Mouse (Mus musculus): ENCODE measurements around the gene Fam160a2. TPM values are rescaled to one million over a fixed set of nuclear protein-coding genes. Genes with fewer than 3 reads are reported as not detected.

Fam160a2 gene
- polyA plus RNA-seq (2016; fragmentation: Nextera tagmentation; extraction: Ambion mirVana) = 15.9 and 16.9 TPM in 2 replicates

DNA sequence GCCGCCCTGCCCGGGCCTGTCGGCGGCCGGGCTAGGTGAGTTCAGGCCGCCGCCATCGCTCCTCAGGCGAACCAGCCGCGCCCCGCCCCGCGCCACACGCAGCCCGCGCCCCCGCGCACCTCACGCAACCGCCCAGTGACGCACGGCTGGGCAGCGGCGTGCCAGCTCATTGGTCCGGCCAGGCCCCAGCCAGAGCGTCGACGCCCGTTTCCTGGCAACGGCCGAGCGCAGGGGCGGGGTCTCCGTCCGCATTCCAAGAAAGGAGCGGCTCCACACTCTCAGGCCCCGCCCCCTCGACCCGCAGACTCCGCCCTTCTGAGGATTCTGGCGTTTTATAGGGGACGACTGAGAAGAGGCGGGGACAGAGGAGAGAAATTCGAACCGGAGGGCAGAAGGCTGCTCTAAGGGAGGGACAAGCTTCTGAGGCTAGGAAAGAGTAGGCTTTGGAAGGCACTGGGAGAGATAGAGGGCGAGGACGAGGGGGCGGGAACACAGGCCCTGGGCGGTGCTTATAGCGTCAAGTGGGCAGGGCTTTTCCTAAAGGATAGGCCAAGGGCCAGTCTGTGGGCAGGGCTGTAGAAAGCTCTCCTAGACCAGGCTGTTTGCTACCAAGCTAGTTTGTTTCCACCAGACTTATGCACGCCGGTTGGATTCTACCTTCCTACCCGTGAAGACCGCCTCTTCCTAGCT lies at the start of gene Fam160a2:
Gene Fam160a2, minus strand, starts transcription at position 120 of the 690 bp plus-strand sequence.
- H3K9me3 ChIP-seq (replicated peaks) = no peaks in the 10 kb centered on the region
- no peaks in the 10 kb centered on the region for H3K36me3 ChIP-seq
- peak within 1 kb of the TSS; percentile 92 for H3K4me3 ChIP-seq
- under 1% methylated on average over 55 of the region's 55 CpGs for WGBS (ENCODE audit: insufficient replicate concordance)
- peak within 1 kb of the TSS; percentile 94 for H3K4me2 ChIP-seq
- H3K4me1 ChIP-seq = peaks cover 38% of the 10 kb centered on the region
- H3K27me3 ChIP-seq (replicated peaks) = no peaks in the 10 kb centered on the region
- peak within 1 kb of the TSS; percentile 89 for H3K27ac ChIP-seq
- peak within 1 kb of the TSS; percentile 90 for H3K9ac ChIP-seq
- peak; percentile 96 for ATAC-seq

- WGBS (ENCODE audit: insufficient replicate concordance) = 48% methylated on average over 3 of the region's 3 CpGs
- ATAC-seq = no peak
Measured at GRCm38 (mm10) chr7:105445076-105445475, 45.2 kb upstream of the Fam160a2 start.

GRCm38 (mm10) chr7:105441426-105441825 lies 41.6 kb upstream of the Fam160a2 start:
- Histone ChIP-seq H3K4me2 (no peak overlapping the region), H3K36me3 (no peaks in the 10 kb centered on the region), H3K27ac (no peak overlapping the region), H3K4me3 (no peak overlapping the region), H3K9ac (no peak overlapping the region), H3K4me1 (no peaks in the 10 kb centered on the region), H3K9me3 (replicated peaks) (no peaks in the 10 kb centered on the region), H3K27me3 (replicated peaks) (no peaks in the 10 kb centered on the region)
- 33% methylated on average over 4 of the region's 4 CpGs for WGBS (ENCODE audit: insufficient replicate concordance)
- ATAC-seq = no peak

More at GRCm38 (mm10) chr7:105445076-105445475, 45.2 kb upstream of the Fam160a2 start:
- Histone ChIP-seq H3K4me1 (no peaks in the 10 kb centered on the region), H3K9ac (no peak overlapping the region), H3K9me3 (replicated peaks) (no peaks in the 10 kb centered on the region), H3K4me3 (no peak overlapping the region), H3K27ac (no peak overlapping the region), H3K4me2 (no peak overlapping the region), H3K36me3 (no peaks in the 10 kb centered on the region), H3K27me3 (replicated peaks) (no peaks in the 10 kb centered on the region)

- 66% methylated on average over 7 of the region's 7 CpGs for WGBS (ENCODE audit: insufficient replicate concordance)
- no peak for ATAC-seq
- 0 out of 2 replicates have a peak, but pooled peaks cover 5% of the 10 kb centered on the region for H3K27me3 ChIP-seq (replicated peaks)
- H3K4me2 ChIP-seq = no peak overlapping the region
- no peak overlapping the region for H3K27ac ChIP-seq
- no peaks in the 10 kb centered on the region for H3K9me3 ChIP-seq (replicated peaks)
- no peaks in the 10 kb centered on the region for H3K36me3 ChIP-seq
- H3K9ac ChIP-seq = no peak overlapping the region
- no peak overlapping the region for H3K4me3 ChIP-seq
- no peaks in the 10 kb centered on the region for H3K4me1 ChIP-seq
Measured at GRCm38 (mm10) chr7:105437979-105438772, 38.3 kb upstream of the Fam160a2 start.

DNA sequence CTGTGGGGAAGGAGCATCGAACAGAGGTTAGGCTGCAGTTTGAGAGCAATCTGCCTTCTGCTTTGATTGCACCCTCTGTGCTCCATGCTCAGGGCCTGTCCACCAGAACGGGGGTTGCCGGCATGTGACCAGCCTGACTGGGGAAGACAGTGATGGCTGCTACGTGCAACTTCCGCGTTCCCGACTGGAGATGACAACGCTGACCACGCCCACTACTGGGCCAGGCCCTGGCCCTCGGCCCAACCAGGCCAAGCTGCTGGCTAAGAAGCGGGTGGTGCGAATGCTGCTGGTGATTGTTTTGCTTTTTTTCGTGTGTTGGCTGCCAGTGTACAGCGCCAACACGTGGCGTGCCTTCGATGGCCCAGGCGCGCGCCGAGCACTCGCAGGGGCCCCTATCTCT lies 34.9 kb upstream of the Fam160a2 start:
- Histone ChIP-seq H3K4me3 (no peak overlapping the region), H3K9ac (no peak overlapping the region), H3K9me3 (replicated peaks) (no peaks in the 10 kb centered on the region), H3K27me3 (replicated peaks) (0 out of 2 replicates have a peak, but pooled peaks cover 8% of the 10 kb centered on the region), H3K27ac (no peak overlapping the region), H3K4me1 (no peaks in the 10 kb centered on the region), H3K36me3 (no peaks in the 10 kb centered on the region), H3K4me2 (no peak overlapping the region)
- ATAC-seq = no peak; the same call in 1 of the 2 replicates
- WGBS (ENCODE audit: insufficient replicate concordance) = 66% methylated on average over 22 of the region's 22 CpGs

DNA sequence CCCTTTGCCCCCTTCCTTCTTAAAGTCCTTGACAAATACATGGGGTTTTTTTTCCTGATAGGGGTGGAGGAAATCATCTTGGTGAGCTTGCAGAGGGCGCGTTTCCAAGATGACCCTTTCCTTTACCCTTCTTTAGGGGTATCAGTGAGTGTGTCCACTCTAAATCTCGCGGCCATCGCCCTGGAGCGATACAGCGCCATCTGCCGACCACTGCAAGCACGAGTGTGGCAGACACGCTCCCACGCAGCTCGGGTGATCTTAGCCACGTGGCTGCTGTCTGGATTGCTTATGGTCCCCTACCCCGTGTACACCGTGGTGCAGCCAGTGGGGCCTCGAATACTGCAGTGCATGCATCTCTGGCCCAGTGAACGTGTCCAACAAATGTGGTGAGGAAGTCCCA lies 34.0 kb upstream of the Fam160a2 start:
- H3K27me3 ChIP-seq (replicated peaks) = 0 out of 2 replicates have a peak, but pooled peaks cover 10% of the 10 kb centered on the region
- H3K36me3 ChIP-seq = no peaks in the 10 kb centered on the region
- no peak overlapping the region for H3K27ac ChIP-seq
- WGBS (ENCODE audit: insufficient replicate concordance) = 70% methylated on average over 17 of the region's 17 CpGs
- no peak for ATAC-seq
- H3K9me3 ChIP-seq (replicated peaks) = no peaks in the 10 kb centered on the region
- no peak overlapping the region for H3K4me2 ChIP-seq
- no peaks in the 10 kb centered on the region for H3K4me1 ChIP-seq
- H3K9ac ChIP-seq = no peak overlapping the region
- H3K4me3 ChIP-seq = no peak overlapping the region

DNA sequence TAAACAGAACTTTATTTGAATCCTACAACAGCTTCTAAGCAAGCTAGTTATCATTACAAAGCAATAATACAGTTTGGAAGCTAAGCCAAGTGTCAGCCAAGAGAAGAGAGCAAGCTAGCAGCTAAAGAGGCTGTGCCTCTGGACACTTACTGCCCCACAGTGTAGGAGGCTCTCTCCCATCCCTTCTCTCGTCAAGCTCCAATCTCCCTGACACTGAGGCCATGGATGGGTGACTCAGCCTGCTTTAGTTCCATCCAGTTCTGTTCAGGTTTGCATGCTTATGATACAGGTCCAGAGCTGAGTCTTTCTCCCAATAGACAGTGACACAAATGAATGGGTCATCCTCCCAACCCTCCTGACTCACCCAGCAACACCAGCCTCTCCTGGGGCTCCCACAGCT lies 32.2 kb upstream of the Fam160a2 start:
- Histone ChIP-seq H3K9me3 (replicated peaks) (no peaks in the 10 kb centered on the region), H3K4me2 (no peak overlapping the region), H3K4me3 (no peak overlapping the region), H3K4me1 (no peaks in the 10 kb centered on the region), H3K27ac (no peak overlapping the region), H3K9ac (no peak overlapping the region), H3K27me3 (replicated peaks) (peaks cover 25% of the 10 kb centered on the region), H3K36me3 (no peaks in the 10 kb centered on the region)
- 18% methylated on average over 1 of the region's 1 CpGs for WGBS (ENCODE audit: insufficient replicate concordance)
- ATAC-seq = no peak

DNA sequence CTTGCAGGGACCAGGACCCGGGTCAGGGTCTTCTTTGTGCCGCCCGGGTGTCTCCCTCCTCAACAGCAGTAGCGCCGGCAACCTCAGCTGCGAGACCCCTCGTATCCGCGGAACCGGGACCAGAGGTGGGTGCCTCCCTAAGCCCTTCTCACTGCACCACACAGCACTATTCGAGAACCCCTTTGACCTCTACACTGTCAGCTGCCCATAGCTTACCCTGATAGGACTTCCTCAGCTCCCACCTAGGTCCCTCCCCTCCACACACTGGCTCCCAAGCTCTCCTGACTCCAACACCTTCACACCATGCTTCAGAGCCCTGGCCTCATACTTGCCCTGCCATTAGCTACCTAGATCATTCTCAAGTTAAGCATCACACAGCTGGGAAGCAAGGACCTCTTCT lies 26.2 kb upstream of the Fam160a2 start:
- WGBS (ENCODE audit: insufficient replicate concordance) = 2% methylated on average over 11 of the region's 11 CpGs
- H3K9ac ChIP-seq = no peak overlapping the region
- H3K4me1 ChIP-seq = peaks cover 3% of the 10 kb centered on the region; the same call in 1 of the 2 replicates
- no peaks in the 10 kb centered on the region for H3K9me3 ChIP-seq (replicated peaks)
- H3K27ac ChIP-seq = no peak overlapping the region
- peaks cover 59% of the 10 kb centered on the region for H3K27me3 ChIP-seq (replicated peaks)
- ATAC-seq = no peak; the same call in 1 of the 2 replicates
- peak overlapping the region; percentile 2; the same call in 1 of the 2 replicates for H3K4me3 ChIP-seq
- no peaks in the 10 kb centered on the region for H3K36me3 ChIP-seq
- peak overlapping the region; percentile 51; the same call in 1 of the 2 replicates for H3K4me2 ChIP-seq

DNA sequence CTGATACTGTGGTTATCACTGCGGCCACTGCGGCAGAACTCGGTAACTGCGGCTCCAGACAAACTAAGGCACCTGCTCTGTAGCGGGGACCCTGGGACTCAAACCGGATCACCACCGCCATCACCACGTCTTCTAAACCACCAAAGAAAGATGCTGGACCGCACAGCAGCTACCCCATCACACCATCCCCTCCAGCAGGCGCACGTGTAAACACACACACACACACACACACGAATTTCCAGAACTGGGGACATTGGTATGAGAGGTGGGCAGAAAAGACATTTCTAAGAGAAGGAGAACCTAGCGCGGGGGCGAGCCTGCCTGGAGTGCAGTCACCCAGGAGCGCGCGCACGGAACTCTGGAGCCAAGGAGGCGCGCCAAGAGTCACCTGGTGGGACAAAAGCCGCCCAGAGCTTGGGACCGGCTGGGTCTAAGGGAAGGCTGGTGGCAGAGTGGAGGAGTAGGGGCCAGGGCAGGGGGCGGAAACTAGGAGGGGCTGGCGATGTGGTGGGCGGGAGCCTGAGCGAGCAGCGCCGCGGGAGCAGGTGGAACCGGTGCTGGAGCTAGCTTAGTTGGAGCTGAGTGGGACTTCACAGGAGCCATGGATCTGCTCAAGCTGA lies 25.7 kb upstream of the Fam160a2 start, which contains the start of gene Cckbr:
Gene Cckbr, plus strand, starts transcription at position 308 of the 620 bp plus-strand sequence.
- ATAC-seq = peak; percentile 21; the same call in 1 of the 2 replicates
- Histone ChIP-seq H3K9ac (no peak within 1 kb of the TSS), H3K4me1 (peaks cover 3% of the 10 kb centered on the region; the same call in 1 of the 2 replicates), H3K4me2 (peak within 1 kb of the TSS; percentile 51), H3K27me3 (replicated peaks) (peaks cover 59% of the 10 kb centered on the region), H3K27ac (no peak within 1 kb of the TSS), H3K9me3 (replicated peaks) (no peaks in the 10 kb centered on the region), H3K36me3 (no peaks in the 10 kb centered on the region), H3K4me3 (peak within 1 kb of the TSS; percentile 2)
- WGBS (ENCODE audit: insufficient replicate concordance) = 4% methylated on average over 31 of the region's 31 CpGs

DNA sequence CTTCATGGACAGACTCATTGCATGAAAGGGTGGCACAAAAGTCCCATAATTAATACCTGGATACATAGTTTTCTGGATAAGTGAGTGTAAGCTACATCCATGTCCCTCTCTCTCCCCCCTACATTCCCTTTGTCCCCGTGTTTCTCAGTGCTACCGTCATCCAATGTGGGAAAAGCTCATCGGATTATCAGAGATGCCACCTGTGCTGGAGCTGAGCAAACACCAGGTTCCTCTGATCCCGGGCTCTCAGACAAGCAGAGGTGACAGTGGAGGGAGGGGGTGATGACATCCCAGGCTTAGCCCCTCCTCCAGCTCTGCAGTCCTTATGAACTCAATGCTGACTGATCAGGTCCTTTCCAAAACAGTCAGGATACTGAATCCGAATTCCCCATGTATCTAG lies 24.5 kb upstream of the Fam160a2 start:
- no peak overlapping the region for H3K27ac ChIP-seq
- no peak overlapping the region for H3K4me2 ChIP-seq
- H3K27me3 ChIP-seq (replicated peaks) = peaks cover 55% of the 10 kb centered on the region
- ATAC-seq = no peak
- H3K9me3 ChIP-seq (replicated peaks) = no peaks in the 10 kb centered on the region
- H3K4me1 ChIP-seq = peaks cover 3% of the 10 kb centered on the region; the same call in 1 of the 2 replicates
- H3K9ac ChIP-seq = no peak overlapping the region
- H3K4me3 ChIP-seq = no peak overlapping the region
- 18% methylated on average over 5 of the region's 5 CpGs for WGBS (ENCODE audit: insufficient replicate concordance)
- H3K36me3 ChIP-seq = no peaks in the 10 kb centered on the region

GRCm38 (mm10) chr7:105420903-105421302 lies 21.0 kb upstream of the Fam160a2 start:
- Histone ChIP-seq H3K9me3 (replicated peaks) (no peaks in the 10 kb centered on the region), H3K27me3 (replicated peaks) (peaks cover 28% of the 10 kb centered on the region), H3K4me2 (no peak overlapping the region), H3K36me3 (no peaks in the 10 kb centered on the region), H3K4me3 (no peak overlapping the region), H3K9ac (no peak overlapping the region), H3K4me1 (peaks cover 3% of the 10 kb centered on the region; the same call in 1 of the 2 replicates), H3K27ac (no peak overlapping the region)
- 39% methylated on average over 2 of the region's 2 CpGs for WGBS (ENCODE audit: insufficient replicate concordance)
- ATAC-seq = no peak

All from liver, embryonic 12.5 days (tissue).